Mouse (Mus musculus): ENCODE data around the gene Bcl2a1b.
"Not testable (repeated sequence)": the region's sequence is repeated elsewhere in the genome, so short reads cannot be mapped to it uniquely, and the experiment has no call there.

DNA sequence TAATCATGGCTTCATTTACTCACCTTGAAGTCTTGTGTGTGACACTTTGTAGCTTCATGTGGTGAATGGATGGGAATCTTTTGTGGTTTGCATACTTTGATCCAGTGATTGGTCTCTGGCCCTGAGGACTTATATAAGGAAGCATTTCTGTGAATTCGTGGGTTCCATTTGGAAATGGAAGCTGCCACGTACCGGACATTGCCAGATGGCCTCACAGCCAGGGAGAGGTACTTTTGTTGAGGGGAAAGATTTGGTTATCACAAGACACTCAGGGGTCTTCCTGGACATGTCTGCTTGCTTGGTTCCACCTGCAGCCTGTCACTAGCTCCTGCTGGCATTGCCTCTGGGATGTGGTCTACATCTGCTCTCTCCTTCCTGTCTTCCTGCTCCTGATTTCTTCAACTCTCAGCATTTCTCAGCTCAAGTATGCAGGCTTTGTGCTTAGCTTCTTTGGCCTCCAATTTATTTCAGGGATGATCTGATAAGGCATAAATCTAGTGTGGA, 41.6 kb downstream of the Bcl2a1b start:
- TF ChIP-seq CTCF (IDR thresholded peaks at IDR 0.05; ENCODE audit: borderline replicate concordance, extremely low read depth, insufficient read depth, insufficient read length); POLR2A (IDR thresholded peaks at IDR 0.05; ENCODE audit: borderline replicate concordance, extremely low read depth, insufficient read depth, insufficient read length, poor library complexity, severe bottlenecking): not testable (repeated sequence)

Measured in brain, embryonic 14.5 days (tissue).